Mouse (Mus musculus) mouse trophoblast stem cell (cell line): ENCODE results near the gene C1qtnf6.

Source experiments
- in situ Hi-C, 2 experiments: fragments of 300-500 bp; cut with MseI, MboI; formaldehyde crosslinking; loops; 2 replicates in 1 of 2; 3 replicates in 1 of 2; pipeline ENCODE4 v1.15.1; 2025

Gene C1qtnf6

DNA sequence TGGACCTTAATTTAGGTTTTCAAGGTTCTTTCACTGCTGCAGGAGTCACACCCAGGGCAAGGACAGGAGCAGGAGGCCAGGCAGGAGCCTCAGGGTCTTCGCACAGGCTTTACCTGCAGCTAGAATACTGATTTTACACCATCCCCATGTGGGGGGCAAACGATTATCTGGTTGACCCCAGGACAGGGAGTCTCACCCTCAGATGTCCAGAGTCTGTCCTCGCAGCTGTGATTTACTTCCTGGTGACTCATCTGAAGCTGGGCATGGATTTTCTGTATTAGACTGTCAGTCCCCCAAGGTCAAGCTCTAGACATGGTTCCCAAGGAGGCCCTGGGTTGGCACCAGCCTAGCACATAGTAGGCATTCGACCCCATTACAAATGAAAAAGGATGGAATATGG, 14.8 kb upstream of the C1qtnf6 start:
- in situ Hi-C loops = no loop called here

DNA sequence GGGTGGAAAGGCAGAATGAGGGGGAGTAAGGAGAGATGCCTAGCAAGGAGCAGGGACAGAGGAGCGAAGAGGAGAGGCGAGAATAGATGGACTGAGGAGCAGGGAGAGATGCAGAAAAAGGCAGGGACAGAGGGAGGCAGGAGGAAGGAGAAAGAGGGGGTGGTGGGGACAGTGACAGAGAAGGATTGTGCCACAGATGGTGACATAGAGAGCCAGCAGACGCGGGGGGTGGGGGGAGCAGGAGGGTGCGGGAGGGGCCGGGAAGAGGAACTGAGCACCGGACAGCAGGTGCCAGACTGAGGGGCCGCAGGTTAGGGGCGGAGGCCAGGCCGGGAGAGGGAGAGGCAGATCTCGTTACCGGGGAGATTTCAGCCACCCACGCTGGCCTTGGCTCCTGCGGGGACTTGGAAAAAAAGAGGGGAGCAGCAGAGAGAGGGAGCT, 13.4 kb upstream of the C1qtnf6 start, which contains the start of gene Sstr3:
TSS of gene Sstr3 (minus strand) at position 125 of the 441 bp plus-strand sequence.
- in situ Hi-C loops = no loop called here

DNA sequence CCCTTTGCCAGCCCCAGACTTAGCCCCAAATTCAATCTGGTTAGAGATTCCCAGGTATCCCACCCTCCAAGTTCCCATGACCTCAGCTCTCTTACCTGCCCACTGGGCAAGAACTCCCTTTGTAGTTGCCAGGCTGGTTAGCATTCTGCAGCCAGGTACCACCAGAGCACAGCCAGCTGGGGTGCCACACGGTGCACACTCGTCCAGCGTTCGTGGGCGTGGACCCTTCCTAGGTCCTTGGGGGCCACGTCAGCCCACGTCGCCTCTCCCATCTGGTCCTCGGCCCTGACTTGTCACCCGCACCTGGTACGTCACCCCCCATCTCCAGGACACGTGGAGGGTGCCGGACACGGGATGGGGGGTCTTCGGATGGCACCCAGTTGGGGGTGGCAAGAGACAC, 12.8 kb upstream of the C1qtnf6 start:
- in situ Hi-C loops = no loop called here

DNA sequence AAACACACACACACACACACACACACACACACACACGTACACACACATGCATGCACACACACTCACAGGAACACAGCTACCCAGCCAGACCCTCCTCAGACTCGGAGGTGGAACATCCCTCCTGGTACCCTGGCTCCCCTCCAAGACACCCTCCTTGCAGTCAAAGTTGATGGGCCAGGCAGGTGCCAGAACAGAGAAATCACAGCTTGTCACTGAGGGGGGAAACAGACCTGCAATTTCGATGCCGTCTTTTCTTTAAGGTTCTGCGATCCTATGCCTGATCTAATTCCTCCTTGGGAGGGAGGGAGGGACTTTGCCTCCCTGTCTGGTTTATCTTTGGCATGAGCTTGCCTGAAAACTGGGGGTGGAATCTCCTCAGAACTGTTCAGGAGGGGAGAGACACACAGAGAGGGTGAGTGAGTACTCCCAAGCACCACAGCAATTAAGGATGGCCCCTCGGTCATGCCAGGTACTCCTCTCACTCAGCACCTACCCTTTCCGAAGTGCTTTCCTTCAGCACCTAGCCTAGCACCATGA, 11.6 kb upstream of the C1qtnf6 start:
- in situ Hi-C loops = no loop called here

DNA sequence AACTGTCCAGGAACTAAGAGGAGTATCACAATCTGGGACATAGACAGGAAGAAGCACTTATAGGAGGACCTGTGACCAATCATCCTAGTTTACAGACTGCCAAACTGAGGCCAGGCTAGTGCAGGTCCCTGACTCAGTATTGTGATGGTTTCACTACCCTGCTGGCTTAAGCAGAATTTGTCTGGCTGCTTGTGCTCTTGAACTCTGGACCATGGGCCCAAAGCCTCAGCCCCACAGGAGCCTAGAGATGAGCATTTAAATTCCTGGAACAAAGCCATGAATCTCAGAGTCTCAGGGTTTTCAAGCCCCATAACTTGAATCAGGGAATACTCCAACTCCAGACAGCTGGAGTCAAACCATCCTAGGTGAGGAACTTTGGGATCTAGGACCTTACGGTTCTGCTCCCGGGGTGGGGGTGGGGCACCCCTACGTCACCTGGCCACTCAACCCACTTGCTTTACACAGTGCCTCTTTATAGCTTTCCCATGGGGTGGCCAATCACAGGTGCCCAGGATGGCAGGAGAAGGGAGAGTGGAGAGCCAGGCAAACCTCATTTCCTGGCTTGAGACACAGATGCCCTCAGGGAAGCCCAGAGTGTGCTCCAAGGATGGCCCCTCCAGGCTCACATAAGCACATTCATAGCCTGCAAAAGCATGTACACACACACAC, 11.0 kb upstream of the C1qtnf6 start:
- in situ Hi-C loops = no loop called here

DNA sequence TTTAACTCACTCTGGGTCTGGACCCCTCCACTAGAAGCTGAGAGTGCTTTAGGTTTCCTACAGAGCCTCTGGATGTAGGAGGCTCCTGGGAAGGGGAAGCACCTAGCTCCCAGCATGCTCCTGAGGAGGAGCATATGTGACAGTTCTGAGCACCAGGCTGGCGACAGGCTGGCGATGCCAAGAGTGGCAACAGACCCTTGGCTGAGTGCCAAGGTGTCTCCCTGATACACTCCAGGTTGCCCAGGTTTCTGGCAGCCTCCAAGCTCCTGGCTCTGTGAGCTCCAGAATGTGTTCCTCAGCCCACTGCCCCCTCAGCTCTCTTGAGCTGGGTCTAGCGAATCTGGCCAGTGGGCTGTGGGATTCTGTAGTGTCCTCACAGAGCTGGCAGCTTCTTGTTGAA, 10.4 kb upstream of the C1qtnf6 start:
- in situ Hi-C loops = no loop called here

DNA sequence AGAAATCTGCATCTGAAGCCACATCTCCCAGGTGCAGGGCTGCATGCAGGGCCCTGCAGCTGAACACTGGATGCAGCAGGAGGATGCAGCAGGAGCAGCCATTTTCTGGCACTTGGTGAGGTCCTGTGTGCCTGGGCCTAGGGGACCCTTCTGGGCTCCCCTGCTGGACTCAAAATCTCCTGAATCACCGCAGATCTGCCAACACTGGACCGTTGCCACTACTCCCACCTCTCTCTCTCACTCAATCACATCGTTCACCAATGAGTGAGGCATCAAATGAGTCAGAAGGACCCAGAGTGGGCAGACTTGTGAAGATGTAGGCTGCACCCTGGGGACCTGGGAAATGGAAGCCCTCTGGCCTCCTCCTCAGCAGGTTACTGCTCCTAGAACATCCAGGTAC, 9.8 kb upstream of the C1qtnf6 start:
- in situ Hi-C loops = no loop called here

DNA sequence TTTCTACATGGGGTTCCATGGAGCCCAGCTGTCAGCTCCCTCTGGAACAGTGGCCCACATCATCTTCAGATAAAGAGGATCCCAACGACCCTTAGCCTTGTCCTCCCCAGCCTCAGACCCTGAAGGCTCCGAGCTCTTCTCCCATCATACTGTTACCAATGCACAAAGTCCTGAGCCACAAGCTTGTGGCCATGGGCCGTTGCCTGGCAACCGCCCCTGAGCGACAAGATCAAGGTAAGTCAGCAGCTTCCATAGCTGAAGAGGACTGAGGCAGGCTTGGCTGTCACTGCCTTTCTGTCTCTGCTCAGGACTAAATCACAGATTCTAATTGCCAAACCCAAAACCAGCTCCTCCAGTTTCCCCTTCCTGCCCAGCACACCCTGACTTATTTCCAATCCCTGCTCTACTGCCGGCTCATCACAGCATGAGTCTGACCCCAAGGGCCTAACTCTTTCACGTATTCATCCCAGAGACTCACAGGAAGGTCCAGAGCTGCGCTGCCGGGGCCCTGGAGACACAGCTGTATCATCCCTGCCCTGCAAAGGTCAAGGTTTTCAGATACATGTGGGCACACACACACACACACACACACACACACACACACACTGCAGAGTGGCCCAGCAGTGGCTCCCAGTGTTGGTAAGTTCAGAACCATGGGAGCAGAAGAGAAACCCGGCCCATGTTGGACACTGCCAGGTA, 4.7 kb upstream of the C1qtnf6 start:
- in situ Hi-C loops = no loop called here

DNA sequence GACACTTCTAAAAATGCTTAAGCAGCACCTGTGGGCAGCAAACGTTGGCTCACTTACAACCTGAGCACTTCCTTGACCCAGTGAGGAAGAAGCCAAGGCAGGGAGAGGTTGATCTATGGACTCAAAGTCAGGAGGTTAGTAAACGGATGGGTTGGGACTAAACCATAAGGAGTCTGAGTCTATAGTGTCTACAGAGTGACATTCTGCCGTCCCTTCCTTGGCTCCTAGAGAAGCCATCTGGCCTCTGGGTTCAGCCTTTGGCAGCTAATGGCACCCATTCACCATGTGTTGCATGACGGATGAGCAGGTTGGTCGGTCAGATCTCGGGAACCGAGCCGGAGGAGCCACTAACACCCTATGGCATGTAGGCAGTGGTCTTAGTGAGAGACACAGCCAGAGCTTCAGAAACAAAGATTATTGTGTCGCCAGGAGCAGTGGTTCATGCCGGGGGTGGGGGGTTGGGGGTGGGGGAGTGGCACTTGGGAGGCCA, 2.2 kb upstream of the C1qtnf6 start:
- in situ Hi-C loops = loop anchor here (5.0 kb wide), 1 partner anchor 86 kb away; no protein-coding TSS in a partner anchor

DNA sequence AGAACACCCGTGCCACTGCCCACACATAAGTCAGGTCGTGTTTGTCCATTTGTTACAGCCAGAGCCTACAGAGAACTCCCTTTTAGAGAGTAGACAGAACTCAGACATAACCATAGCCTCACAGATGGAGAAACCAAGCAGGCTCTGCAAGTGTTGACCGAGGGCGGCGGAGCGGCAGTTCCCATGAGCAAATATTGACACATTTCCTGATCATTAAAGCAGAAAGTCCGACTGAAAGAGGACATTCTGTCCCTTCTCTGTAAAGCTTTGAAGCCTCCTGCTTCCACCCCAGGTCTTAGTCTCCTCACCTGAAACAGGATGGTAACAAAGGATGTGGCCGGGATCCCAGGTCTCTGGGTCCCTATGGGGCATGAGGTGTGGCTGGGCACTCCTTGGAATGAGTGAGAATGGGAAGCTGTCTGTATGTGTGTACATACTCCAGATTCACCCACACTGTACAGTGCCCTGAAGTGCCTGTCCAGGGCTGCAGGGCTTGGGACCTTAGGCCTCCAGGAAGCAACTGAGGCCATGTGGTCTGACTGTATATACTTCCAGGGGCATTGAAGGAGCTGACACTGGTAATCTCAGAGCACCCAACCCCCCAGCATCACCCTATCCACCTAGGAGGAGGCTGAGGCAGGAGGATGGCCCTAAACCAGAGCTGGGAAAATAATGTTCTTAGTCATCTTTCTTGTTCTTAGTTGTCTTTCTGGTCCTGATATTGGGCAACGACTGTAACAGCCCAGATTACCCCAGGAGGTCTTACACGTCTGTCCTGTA, 1.5 kb upstream of the C1qtnf6 start:
- in situ Hi-C loops = loop anchor here (5.0 kb wide), 1 partner anchor 85 kb away; no protein-coding TSS in a partner anchor

DNA sequence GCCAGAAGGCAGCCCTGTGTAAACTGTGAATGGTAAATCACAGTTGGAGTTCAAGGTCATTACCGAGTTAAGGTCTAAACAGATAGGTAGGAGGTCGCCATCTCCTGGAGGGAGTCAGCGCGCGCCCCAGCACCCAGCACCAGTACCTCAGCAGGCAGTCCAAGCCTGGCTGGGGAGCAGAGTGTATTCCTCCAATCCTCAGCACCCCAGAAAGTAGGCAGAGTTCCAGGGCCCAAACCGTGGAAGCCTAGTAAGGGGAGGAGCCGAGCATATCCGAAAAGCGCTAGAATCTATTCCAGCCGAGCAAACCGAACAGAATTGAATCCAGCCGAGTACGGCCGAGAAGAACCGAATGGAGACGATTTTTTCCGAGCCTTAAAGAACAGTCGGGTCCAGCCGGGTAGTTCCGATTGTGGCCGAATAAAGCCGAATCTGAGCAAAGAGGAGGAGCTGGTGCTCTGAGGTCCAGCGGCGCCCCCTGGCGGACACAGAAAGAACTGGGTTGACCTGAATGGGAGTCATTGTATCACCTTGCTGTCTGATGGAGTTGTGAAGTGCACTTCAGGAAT, 769 bp upstream of the C1qtnf6 start:
- in situ Hi-C loops = loop anchor here (5.0 kb wide), 1 partner anchor 85 kb away; no protein-coding TSS in a partner anchor

DNA sequence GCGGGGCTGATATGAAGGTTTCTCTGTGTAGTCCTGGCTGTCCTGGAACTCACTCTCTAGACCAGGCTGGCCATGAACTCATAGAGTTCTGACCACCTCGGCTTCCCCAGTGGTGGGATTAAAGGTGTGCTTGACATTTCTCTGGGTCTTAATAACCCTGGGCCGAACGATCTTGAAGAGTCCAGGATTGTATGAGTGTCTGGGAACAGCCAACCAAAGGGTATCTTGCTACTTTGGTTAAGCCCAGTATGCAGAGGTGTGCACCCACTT, 170 bp upstream of the C1qtnf6 start:
- in situ Hi-C loops = loop anchor here (5.0 kb wide), 1 partner anchor 84 kb away; no protein-coding TSS in a partner anchor

DNA sequence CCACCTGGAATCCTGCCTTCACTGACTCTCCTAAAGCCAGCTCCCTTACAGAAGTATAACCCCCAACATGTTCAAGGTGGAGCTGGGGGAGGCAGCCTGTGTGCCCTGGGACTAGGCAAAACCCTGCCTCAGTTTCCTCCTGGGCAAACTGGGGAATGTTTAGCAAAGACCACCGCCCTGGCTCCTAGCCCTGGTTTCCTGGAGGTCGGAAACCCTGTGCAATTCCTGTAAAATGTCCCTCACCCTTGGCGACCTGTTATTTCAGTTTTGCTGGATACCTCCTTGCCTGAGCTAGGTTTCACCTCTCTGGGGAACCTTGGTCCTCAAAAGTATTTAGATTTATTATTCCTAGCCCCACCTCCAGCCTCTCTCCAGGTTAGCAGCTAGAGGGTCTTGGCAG, 1.1 kb downstream of the C1qtnf6 start:
- in situ Hi-C loops = loop anchor here (5.0 kb wide), 1 partner anchor 83 kb away; no protein-coding TSS in a partner anchor

DNA sequence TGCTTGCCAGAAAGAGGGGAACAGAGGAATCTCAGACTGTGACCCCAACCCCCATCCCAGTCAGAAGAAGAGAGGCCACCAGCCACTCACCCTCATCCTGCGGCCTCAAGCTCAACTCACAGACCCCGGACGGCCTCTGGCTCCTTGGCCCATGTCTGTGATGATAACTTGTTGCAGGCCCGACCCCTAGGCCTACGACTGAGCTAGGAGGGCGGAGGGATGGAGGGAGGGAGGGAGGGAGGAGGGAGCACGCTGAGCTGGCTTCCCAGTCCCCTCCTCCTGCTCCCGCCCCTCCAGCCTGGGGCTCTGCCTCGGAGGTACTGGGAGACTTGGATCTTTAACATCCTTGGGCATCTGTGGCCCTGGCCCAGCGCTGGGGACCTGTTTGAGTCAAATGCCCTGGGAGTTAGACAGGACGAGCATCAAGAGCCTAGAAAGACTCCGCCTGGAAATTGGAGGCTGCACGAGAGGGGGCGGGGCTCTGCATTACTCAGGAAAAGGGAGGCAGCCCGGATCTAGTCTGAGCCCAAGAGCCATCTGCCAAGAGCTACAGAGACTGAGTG, 1.7 kb downstream of the C1qtnf6 start:
- in situ Hi-C loops = no loop called here

DNA sequence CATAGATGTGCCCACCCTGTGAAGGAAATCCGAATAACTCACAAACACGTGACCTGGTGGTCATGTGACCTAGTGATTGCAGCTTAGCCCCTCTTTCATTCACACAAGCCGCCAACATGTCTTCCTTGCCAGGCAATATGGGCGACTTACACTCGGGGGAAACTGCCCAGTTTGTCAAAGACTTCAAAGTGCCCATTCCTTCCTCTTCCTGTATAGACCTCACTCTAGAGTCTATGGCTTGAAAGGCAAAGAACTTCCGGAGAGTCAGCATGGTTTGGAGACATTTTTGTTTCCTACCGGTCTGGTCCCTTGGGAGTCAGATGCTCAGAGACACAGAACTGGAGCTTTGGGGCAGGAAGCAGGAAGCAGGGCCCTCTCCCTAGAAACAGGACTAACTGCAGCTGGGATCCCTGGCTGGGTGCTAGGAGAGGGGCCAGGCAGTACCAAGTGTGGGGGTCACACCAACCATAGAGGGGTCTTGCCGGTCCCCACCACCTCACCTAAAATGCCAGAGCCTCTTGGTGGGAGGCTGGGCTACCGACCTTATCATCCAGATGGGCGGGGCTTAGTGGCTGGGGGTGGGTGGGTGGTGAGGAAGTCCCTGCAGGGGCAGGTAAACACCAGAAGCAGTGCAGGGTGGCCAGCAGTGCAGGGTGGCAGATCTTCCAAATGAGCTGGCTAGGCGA, 2.3 kb downstream of the C1qtnf6 start:
- in situ Hi-C loops = no loop called here

DNA sequence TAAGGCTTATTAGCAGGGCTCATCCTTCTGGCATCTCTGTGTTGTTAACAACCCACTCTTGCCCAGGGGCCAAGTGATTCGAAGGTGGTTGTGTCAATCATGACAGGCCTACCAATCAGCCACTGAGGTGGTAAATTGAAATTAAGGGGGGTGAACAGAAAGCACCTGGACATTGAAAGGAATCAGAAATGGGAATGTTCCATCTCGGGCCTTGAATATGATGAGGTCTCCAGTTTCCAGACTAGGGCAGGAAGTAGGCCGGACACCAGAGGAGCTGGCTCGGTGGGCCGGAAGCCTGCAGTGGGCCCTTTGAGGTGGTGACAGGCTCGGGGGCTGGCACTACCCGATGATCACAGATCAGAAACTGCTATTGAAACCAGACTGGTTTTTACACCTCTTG, 3.2 kb downstream of the C1qtnf6 start:
- in situ Hi-C loops = no loop called here

DNA sequence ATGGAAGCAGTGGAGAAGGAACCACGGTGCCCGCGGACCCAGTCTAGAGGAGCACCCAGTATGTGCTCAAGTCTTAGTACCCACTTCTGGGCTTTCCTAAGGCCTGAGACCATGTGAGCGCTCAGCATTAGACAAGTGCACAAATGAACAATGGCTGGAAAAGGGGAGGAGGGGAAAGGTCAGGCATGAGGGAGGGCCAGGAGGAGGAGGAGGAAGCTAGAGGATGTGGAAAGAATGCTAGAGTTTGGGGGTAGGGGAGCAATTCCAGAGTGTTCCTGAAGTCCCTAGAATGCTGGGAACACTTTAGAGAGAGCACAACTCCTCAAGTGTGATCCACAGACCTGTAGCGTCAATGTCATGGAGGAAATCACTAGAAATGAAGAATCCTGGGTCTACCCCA, 7.1 kb downstream of the C1qtnf6 start:
- in situ Hi-C loops = no loop called here

DNA sequence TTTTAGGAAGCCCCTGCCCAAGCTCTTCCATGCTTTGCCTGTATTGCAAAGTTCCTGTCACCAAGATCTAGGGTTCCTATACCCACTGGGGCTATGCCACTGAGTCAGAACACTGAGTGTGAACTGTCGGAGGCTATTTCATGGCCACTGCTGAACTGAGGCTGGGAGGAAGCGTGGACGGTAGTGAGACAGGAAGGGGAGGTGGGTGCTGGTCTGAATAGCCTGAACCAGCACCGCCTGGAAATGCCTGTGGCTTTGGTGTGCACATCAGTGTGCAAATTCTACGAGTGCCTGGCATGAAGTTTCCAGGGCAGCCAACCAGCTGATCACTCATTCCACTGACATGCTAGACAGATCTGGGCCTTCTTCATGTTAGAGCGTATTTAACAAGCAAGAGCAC, 9.3 kb downstream of the C1qtnf6 start:
- in situ Hi-C loops = no loop called here

DNA sequence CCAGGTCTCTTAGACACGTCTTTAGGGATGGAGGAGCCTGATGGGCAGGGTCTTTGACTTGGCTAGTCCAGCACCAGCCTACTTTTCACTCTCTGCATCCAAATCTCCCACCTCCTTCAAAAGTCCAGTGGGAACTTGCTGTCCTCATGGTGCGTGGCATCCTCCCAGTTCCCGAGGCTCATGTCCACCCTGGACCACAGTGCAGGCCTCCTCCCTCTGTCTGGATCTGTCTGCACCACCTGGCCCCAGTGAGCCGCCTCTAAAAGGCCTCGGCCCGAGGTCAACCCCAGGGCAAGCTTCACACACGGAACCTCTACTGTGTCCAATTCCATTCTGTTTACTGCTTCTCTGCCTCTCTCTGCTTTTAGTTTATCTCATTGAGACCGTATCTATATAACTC, 9.9 kb downstream of the C1qtnf6 start:
- in situ Hi-C loops = no loop called here

DNA sequence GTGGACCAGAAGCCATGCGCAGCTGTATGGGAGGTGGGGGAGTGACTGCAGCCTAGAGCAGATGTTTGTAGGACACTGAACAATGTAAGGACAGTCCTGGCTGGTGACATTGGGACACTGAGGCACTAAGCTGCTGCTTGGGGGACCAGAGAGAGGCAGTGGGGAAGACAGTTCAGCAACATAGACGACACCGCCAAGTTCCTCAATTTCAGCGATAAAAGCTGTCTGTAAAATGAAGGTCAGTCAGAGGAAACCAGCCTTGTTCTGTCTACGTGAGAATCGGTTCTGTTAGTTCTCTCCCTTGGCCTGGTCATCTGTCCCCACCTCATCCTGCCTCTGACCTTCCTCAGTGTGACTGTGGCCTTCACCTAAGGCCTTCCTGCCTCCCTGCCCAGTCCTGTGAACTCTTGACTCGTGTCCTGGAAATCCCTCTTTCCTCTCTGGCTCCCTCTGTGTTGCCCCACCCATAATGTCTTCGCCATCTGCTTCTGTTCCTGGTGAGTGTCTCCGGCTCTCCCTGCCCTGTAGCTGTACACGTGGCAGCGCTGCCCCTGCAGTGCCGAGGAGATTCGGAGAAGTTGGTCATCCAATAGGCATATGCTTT, 11.0 kb downstream of the C1qtnf6 start:
- in situ Hi-C loops = no loop called here
